Mouse (Mus musculus) kidney, postnatal 10 days (tissue): ENCODE data around the gene Dync2h1.
"Not testable (repeated sequence)": the region's sequence is repeated elsewhere in the genome, so short reads cannot be mapped to it uniquely, and the experiment has no call there.

Experiments
- DNase-seq: peaks from one replicate; pipeline ENCODE4 v3.0.0; 2021; ENCODE audit warnings: mixed read lengths

The Dync2h1 gene

GRCm38 (mm10) chr9:7014733-7015132 is 169.5 kb downstream of the Dync2h1 start:
- DNase-seq: no peak

DNA sequence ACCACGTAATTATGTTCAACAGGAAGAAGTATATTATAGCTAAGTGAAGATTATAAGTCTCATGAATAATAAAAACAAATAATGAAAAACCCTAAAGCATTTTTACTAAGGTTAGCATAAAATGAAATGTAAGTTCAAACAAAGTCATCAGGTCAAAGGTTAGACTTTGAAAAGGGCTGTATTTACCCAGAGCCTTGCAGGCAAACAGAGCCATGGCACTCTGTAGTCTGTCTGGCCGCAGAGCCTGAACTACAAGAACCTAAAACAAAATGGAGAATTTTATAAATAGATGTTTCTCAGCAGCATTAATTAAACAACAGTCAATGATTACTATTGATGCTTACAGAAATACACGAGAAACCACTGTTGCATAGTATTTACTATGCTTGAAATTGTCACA is 174.5 kb downstream of the Dync2h1 start:
- no peak for DNase-seq

DNA sequence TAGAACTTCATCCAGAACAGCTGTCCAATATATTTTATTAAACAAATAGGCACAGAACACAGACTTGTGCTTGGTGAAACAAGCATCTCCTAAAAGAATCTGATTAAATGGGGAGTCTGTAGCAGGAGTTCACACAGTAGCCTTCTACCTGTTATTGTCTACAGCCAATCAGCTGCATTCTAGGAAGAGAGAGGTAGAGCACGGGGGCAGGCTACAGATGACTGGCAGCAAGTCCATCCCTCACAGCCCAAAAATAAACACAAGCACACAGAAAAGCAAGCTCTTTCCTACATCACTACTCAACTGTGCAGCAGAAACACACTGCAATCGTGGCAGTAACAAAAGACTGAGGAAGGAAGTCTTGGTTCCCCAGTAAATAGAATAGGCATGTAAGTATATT is 189.4 kb downstream of the Dync2h1 start:
- no peak for DNase-seq

- no peak for DNase-seq
Observed at GRCm38 (mm10) chr9:6994275-6994674, 190.0 kb downstream of the Dync2h1 start.

DNA sequence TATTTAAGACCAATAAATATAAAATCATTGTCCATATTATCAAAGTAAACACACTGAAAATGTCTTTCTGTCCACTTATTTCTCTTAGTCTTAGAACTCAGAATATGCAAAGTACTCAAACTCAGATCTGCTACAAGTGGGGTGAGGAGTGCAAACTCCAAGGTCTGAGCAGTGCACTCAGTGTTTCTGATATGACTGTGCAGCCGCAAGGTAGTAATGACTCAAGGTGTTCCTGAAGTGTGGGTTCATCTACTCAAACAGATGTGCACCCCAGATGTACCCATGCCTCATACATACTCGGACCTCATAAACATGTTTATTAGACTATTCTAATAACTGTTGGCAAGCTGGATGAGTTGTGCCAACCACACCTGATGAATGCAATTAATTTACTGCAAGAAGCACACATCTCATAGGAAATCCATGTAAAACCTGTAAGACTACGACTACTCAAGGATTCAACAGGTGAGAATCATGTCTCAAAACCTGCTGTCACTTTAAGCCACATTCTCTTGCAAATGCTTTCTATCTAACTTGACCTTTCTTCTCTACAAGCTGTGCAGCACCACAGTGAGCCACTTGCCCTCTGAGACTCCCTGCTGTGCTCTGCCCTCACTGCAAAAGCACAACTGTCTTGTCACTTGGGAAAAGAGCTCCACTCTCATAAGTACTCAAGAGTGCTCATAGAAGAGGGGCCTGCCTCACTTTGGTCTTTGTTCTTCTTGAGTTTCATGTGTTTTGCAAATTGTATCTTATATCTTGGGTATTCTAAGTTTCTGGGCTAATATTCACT is 195.2 kb downstream of the Dync2h1 start:
- DNase-seq: no peak

GRCm38 (mm10) chr9:6986161-6986560 is 198.1 kb downstream of the Dync2h1 start:
- no peak for DNase-seq

- peak; percentile 15 for DNase-seq
Observed at GRCm38 (mm10) chr9:6969171-6969570, 215.1 kb downstream of the Dync2h1 start.

DNA sequence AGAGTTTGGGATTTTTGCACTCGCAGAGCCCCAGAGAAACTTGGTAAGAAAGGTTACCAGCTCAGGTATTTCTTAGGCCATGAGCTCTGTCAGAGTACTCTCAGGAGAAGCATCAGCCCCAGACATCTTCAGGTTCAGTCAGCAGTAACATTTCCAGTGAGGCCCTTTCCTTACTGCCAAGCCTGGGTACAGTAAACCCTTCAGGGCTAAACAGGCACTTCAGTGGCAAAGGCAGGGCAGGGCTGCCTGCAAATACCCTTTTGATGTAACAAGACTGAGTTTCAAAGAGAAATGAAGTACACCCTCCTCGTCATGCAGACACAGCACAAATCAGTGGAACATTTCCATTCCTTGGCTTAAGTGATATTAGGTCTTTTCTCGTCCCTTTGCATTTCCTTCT is 219.2 kb downstream of the Dync2h1 start:
- DNase-seq: no peak

- no peak for DNase-seq
Observed at GRCm38 (mm10) chr9:6958311-6958710, 225.9 kb downstream of the Dync2h1 start.

- DNase-seq: no peak
Observed at GRCm38 (mm10) chr9:6927399-6928035, 256.7 kb downstream of the Dync2h1 start.

GRCm38 (mm10) chr9:6913471-6913870 is 270.8 kb downstream of the Dync2h1 start:
- DNase-seq: no peak

GRCm38 (mm10) chr9:6910537-6910936 is 273.7 kb downstream of the Dync2h1 start:
- not testable (repeated sequence) for DNase-seq

DNA sequence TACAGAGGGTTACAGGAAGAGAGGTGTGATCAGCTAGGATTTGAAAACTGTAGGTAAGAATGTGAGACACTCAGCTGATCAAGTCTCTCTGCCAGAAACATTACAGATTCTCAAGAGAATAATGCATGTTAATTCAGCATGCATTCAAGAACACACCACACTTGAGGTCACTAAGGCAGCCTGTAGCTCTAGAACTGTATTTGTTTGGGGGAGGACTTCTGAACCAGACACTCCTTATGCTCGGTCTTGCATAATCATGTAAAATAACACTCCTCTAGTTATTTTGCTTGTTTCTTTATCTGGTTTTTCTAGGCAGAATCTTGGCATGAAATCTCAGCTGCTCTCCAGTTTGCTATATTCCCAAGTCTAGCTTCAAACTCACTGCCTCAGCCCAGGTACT is 282.6 kb downstream of the Dync2h1 start:
- no peak for DNase-seq

- DNase-seq: no peak
Observed at GRCm38 (mm10) chr9:6891331-6891730, 292.9 kb downstream of the Dync2h1 start.

DNA sequence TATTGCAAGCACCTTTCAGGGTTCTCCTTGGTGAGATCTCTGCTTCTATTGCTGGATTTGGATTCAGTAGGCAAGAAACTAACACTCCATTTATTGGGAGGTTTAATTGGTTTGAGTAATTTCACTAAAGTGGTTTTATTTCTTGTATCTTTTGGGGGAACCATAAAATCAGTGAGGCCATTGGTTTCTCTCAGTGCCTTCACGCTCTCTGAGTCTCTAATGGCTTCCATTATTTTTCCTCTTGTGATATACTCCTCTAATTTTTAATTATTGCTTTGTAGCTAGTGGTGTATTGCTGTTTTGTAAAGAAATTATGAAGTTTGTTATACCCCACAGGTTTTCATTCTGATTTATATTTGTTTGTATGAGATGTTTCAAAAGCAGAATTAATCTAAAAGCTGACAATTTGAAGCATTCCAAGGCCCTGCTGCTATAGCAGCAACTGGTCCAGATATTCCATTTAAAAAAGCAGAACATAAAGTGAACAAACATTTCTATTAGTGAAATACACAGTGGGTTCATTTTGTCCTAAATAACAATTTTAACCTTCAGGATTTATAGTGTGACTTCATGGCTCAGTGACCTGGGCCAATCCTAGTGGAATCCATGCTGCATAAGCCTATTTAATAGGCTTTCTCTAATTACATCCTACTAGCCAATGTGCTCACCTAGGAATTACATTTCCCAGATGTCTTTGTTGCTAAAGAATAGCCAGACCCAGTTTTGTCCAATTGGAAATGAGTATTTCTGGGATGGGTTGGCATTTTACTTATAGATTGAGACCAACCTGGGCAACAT is 302.9 kb downstream of the Dync2h1 start:
- DNase-seq: no peak
